Mouse (Mus musculus) heart, embryonic 10.5 days (tissue): ENCODE measurements at regions not wholly inside any gene's neighbourhood (a gene's known extent, or its start where the extent isn't known, plus 50 kb on each side); places are given as distances from the start of the nearest gene placed in this dataset.

Experiments
- DNase-seq: peaks from one replicate; pipeline ENCODE4 v3.0.0-alpha.2; 2017; ENCODE audit warnings: low spot score
- H3K27ac ChIP-seq: fragments of 300-500 bp; sonication (generic); 2 replicates; pipeline ENCODE4 v1.5.1; 2016; ENCODE audit warnings: mild to moderate bottlenecking
- H3K27me3 ChIP-seq: fragments of 300-500 bp; sonication (generic); 2 replicates; pipeline ENCODE4 v1.6.1; 2016; ENCODE audit warnings: mild to moderate bottlenecking; ENCODE audit not compliant: poor library complexity, insufficient read depth, severe bottlenecking
- H3K36me3 ChIP-seq: fragments of 300-500 bp; sonication (generic); 2 replicates; pipeline ENCODE4 v1.6.1; 2016; ENCODE audit warnings: mild to moderate bottlenecking, moderate library complexity
- H3K4me1 ChIP-seq: fragments of 300-500 bp; sonication (generic); 2 replicates; pipeline ENCODE4 v1.6.1; 2016; ENCODE audit warnings: mild to moderate bottlenecking
- H3K4me3 ChIP-seq: fragments of 300-500 bp; sonication (generic); 2 replicates; pipeline ENCODE4 v1.5.1; 2016; ENCODE audit warnings: mild to moderate bottlenecking, moderate library complexity
- H3K9me3 ChIP-seq: fragments of 300-500 bp; sonication (generic); 2 replicates; pipeline ENCODE4 v1.6.1; 2016; ENCODE audit warnings: mild to moderate bottlenecking, moderate library complexity
- WGBS: fragments of 180-500 bp; shearing (Covaris S2); methylation state at CpG from one replicate; pipeline ENCODE4 v1.1.7; 2016; 5-methylcytosine and 5-hydroxymethylcytosine counted together

- no peaks in the 10 kb centered on the region for H3K36me3 ChIP-seq
- 73% methylated on average over 12 of the region's 12 CpGs for WGBS
- H3K4me3 ChIP-seq: no peak overlapping the region
- H3K9me3 ChIP-seq: peaks cover 3% of the 10 kb centered on the region; the same call in 1 of the 2 replicates
- H3K4me1 ChIP-seq: peaks cover 29% of the 10 kb centered on the region
- no peak for DNase-seq
- no peaks in the 10 kb centered on the region for H3K27me3 ChIP-seq
- H3K27ac ChIP-seq: no peak overlapping the region
Measured at GRCm38 (mm10) chr10:21446641-21447040, 69.5 kb downstream of the Aldh8a1 start.

- no peak overlapping the region for H3K4me3 ChIP-seq
- H3K36me3 ChIP-seq: no peaks in the 10 kb centered on the region
- WGBS: 85% methylated on average over 3 of the region's 3 CpGs
- H3K4me1 ChIP-seq: peaks cover 19% of the 10 kb centered on the region
- no peak for DNase-seq
- no peak overlapping the region for H3K27ac ChIP-seq
- H3K9me3 ChIP-seq: peaks cover 3% of the 10 kb centered on the region; the same call in 1 of the 2 replicates
- no peaks in the 10 kb centered on the region for H3K27me3 ChIP-seq
Measured at GRCm38 (mm10) chr10:21448132-21448531, 71.0 kb downstream of the Aldh8a1 start.

GRCm38 (mm10) chr10:21448942-21449341 is 71.9 kb downstream of the Aldh8a1 start:
- WGBS: 79% methylated on average over 5 of the region's 5 CpGs
- no peak for DNase-seq
- Histone ChIP-seq H3K36me3 (no peaks in the 10 kb centered on the region), H3K27ac (no peak overlapping the region), H3K4me3 (no peak overlapping the region), H3K27me3 (no peaks in the 10 kb centered on the region), H3K9me3 (peaks cover 3% of the 10 kb centered on the region; the same call in 1 of the 2 replicates), H3K4me1 (peaks cover 11% of the 10 kb centered on the region)

DNA sequence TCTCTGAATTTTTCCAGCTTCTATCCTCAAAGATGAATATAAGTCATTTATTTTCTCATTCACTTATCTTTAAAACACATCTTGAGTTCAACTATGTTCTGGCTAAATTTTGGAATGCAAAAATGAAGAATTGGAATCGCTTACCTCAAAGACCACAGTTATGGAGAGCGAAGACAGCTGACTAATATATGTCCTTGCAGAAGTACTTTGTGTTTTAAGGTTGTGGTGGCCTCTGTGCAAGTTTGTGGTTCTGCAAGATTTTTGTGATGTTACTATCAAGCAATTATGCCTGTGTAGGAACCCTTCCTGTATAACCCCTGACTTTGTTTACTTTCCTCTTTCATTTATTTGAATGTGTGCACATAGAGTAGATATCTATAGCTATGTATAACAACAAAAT is 75.5 kb downstream of the Aldh8a1 start:
- Histone ChIP-seq H3K9me3 (peaks cover 3% of the 10 kb centered on the region; the same call in 1 of the 2 replicates), H3K4me3 (no peak overlapping the region), H3K27ac (no peak overlapping the region), H3K36me3 (no peaks in the 10 kb centered on the region), H3K4me1 (no peaks in the 10 kb centered on the region), H3K27me3 (no peaks in the 10 kb centered on the region)
- no peak for DNase-seq
- 92% methylated on average over 2 of the region's 2 CpGs for WGBS

- Histone ChIP-seq H3K9me3 (peaks cover 3% of the 10 kb centered on the region; the same call in 1 of the 2 replicates), H3K4me3 (no peak overlapping the region), H3K4me1 (no peaks in the 10 kb centered on the region), H3K27ac (no peak overlapping the region), H3K36me3 (no peaks in the 10 kb centered on the region), H3K27me3 (no peaks in the 10 kb centered on the region)
- peak; percentile 45 for DNase-seq
- 76% methylated on average over 3 of the region's 3 CpGs for WGBS
Measured at GRCm38 (mm10) chr10:21453527-21453926, 76.4 kb downstream of the Aldh8a1 start.

GRCm38 (mm10) chr10:21454153-21454552 is 77.1 kb downstream of the Aldh8a1 start:
- Histone ChIP-seq H3K27ac (no peak overlapping the region), H3K9me3 (peaks cover 3% of the 10 kb centered on the region; the same call in 1 of the 2 replicates), H3K27me3 (no peaks in the 10 kb centered on the region), H3K4me1 (no peaks in the 10 kb centered on the region), H3K4me3 (no peak overlapping the region), H3K36me3 (no peaks in the 10 kb centered on the region)
- DNase-seq: no peak
- 86% methylated on average over 5 of the region's 5 CpGs for WGBS

- no peak for DNase-seq
- WGBS: 93% methylated on average over 16 of the region's 16 CpGs
- Histone ChIP-seq H3K9me3 (peaks cover 3% of the 10 kb centered on the region; the same call in 1 of the 2 replicates), H3K36me3 (no peaks in the 10 kb centered on the region), H3K4me1 (no peaks in the 10 kb centered on the region), H3K4me3 (no peak overlapping the region), H3K27me3 (no peaks in the 10 kb centered on the region), H3K27ac (no peak overlapping the region)
Measured at GRCm38 (mm10) chr10:21454757-21455156, 77.7 kb downstream of the Aldh8a1 start.

GRCm38 (mm10) chr10:21455863-21456262 is 78.8 kb downstream of the Aldh8a1 start:
- Histone ChIP-seq H3K27me3 (no peaks in the 10 kb centered on the region), H3K4me1 (no peaks in the 10 kb centered on the region), H3K27ac (no peak overlapping the region), H3K9me3 (peaks cover 3% of the 10 kb centered on the region; the same call in 1 of the 2 replicates), H3K36me3 (no peaks in the 10 kb centered on the region), H3K4me3 (no peak overlapping the region)
- no peak for DNase-seq
- WGBS: 42% methylated on average over 5 of the region's 5 CpGs

- Histone ChIP-seq H3K4me1 (no peaks in the 10 kb centered on the region), H3K36me3 (no peaks in the 10 kb centered on the region), H3K27me3 (no peaks in the 10 kb centered on the region), H3K9me3 (peaks cover 1% of the 10 kb centered on the region; the same call in 1 of the 2 replicates), H3K27ac (no peak overlapping the region), H3K4me3 (no peak overlapping the region)
- WGBS: 70% methylated on average over 3 of the region's 3 CpGs
- no peak for DNase-seq
Measured at GRCm38 (mm10) chr10:21456359-21456758, 79.3 kb downstream of the Aldh8a1 start.

DNA sequence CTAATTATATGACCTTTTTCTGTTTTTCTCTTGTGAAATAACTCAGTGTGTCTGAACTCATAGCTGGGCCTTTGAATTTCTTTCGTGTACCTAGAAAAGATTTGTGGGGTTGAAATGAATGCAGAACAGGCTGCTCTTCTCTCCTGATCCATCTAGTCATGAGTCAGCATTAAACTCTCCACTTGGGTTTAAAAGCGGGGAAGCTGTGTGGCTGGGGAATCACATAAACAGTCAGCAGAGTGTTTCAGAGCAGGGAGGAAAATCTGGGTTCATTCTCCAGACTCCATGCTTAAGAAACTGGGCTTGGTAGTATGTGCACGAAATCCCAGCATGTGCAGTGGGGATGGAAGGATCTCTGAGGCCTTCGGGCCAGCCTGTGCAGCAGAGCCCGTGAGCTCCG is 79.9 kb downstream of the Aldh8a1 start:
- no peak for DNase-seq
- Histone ChIP-seq H3K4me3 (no peak overlapping the region), H3K4me1 (no peaks in the 10 kb centered on the region), H3K9me3 (no peaks in the 10 kb centered on the region), H3K36me3 (no peaks in the 10 kb centered on the region), H3K27ac (no peak overlapping the region), H3K27me3 (no peaks in the 10 kb centered on the region)
- WGBS: 78% methylated on average over 6 of the region's 6 CpGs

- H3K27ac ChIP-seq: no peak overlapping the region
- no peak for DNase-seq
- no peaks in the 10 kb centered on the region for H3K9me3 ChIP-seq
- H3K4me1 ChIP-seq: no peaks in the 10 kb centered on the region
- H3K4me3 ChIP-seq: no peak overlapping the region
- H3K27me3 ChIP-seq: no peaks in the 10 kb centered on the region
- no peaks in the 10 kb centered on the region for H3K36me3 ChIP-seq
Measured at GRCm38 (mm10) chr10:21458608-21459007, 81.5 kb downstream of the Aldh8a1 start.

DNA sequence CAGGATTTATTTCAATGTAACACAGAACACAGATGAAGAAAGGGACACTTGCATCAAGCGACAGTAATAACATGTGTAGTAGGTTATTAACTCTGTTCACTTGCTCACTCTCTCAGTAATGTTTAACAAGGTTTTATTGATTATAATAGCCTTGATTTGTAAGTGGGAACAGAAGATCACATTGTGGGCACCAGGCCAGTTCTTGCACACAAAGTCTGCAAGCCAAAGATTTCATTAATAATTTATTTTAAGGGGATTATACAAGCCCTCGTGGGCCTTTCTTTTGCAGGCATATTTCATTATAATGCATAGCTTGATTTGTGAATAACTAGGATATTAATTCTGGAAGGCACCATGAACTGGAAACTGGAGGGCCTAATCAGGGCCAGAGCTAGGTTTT is 83.0 kb downstream of the Aldh8a1 start:
- Histone ChIP-seq H3K27ac (no peak overlapping the region), H3K4me3 (no peak overlapping the region), H3K27me3 (no peaks in the 10 kb centered on the region), H3K4me1 (no peaks in the 10 kb centered on the region), H3K36me3 (no peaks in the 10 kb centered on the region), H3K9me3 (no peaks in the 10 kb centered on the region)
- 74% methylated on average over 2 of the region's 2 CpGs for WGBS
- DNase-seq: no peak

DNA sequence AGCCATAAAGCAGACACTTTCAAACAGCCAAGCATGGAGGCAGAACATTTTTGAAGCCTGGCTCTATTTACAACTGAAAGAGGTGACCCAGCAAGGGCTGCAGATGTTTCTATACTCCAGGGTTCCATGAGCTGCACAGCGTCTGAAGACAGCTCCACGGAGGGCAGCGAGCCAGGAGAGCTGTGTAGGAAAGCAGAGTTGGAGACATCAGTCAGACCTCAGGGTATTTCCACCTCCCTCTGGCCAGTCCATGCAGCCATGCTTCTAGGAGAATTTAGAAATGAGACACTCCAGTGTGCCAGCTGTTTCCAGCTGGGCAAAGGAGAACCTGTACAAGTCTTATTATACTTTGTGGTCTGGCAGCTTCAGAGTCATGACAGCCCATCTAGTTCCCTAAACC is 85.8 kb downstream of the Aldh8a1 start:
- Histone ChIP-seq H3K36me3 (no peaks in the 10 kb centered on the region), H3K4me1 (no peaks in the 10 kb centered on the region), H3K9me3 (no peaks in the 10 kb centered on the region), H3K27me3 (no peaks in the 10 kb centered on the region), H3K27ac (no peak overlapping the region), H3K4me3 (no peak overlapping the region)
- WGBS: 57% methylated on average over 3 of the region's 3 CpGs
- no peak for DNase-seq

- DNase-seq: peak; percentile 85
- 0 out of 2 replicates have a peak overlapping the region, but pooled peaks have one; percentile 5 for H3K4me3 ChIP-seq
- 3% methylated on average over 15 of the region's 15 CpGs for WGBS
Measured at GRCm38 (mm10) chr10:21465362-21465761, 88.3 kb downstream of the Aldh8a1 start.

More at GRCm38 (mm10) chr10:21465362-21465761, 88.3 kb downstream of the Aldh8a1 start:
- Histone ChIP-seq H3K27me3 (no peaks in the 10 kb centered on the region), H3K9me3 (no peaks in the 10 kb centered on the region), H3K4me1 (no peaks in the 10 kb centered on the region), H3K27ac (no peak overlapping the region), H3K36me3 (no peaks in the 10 kb centered on the region)
